Mouse (Mus musculus) embryonic fibroblast, embryonic 13.5 days (primary cell): ENCODE measurements around the gene Tns3.

Experiments used
- CTCF ChIP-seq: IDR thresholded peaks from 2 replicates; pipeline ENCODE4 v1.5.1; 2011; ENCODE audit warnings: mild to moderate bottlenecking, control low read depth, low read length, moderate library complexity, borderline replicate concordance; ENCODE audit not compliant: insufficient read depth
- POLR2A ChIP-seq: IDR thresholded peaks from 2 replicates; pipeline ENCODE4 v1.6.1; 2011; ENCODE audit warnings: low read depth, mild to moderate bottlenecking, control low read depth, low read length, moderate library complexity

GRCm38 (mm10) chr11:8700641-8701221 is 36.4 kb upstream of the Tns3 start:
- TF ChIP-seq POLR2A (no peak), CTCF (no peak)
